Mouse (Mus musculus) C2C12 (cell line): ENCODE measurements around the gene Ror2.

Experiments used
- CEBPB ChIP-seq: IDR thresholded peaks from one replicate; pipeline ENCODE4 v1.6.1; 2011; ENCODE audit warnings: low read depth, mild to moderate bottlenecking, control low read depth, moderate library complexity
- CTCF ChIP-seq: IDR thresholded peaks from one replicate; pipeline ENCODE4 v1.5.1; 2011; ENCODE audit not compliant: control insufficient read depth, insufficient read depth, insufficient read length
- FOSL1 ChIP-seq: IDR thresholded peaks from one replicate; pipeline ENCODE4 v1.8.0; 2011; ENCODE audit warnings: mild to moderate bottlenecking, low read length; ENCODE audit not compliant: poor library complexity, insufficient read depth, severe bottlenecking
- MAX ChIP-seq: IDR thresholded peaks from one replicate; pipeline ENCODE4 v1.6.1; 2011; ENCODE audit warnings: mild to moderate bottlenecking, control low read depth
- MYOG ChIP-seq: IDR thresholded peaks from one replicate; pipeline ENCODE4 v1.6.1; 2011; ENCODE audit not compliant: control insufficient read depth, insufficient read length; ENCODE audit errors: extremely low read depth
- USF1 ChIP-seq: IDR thresholded peaks from one replicate; pipeline ENCODE4 v1.6.1; 2011; ENCODE audit warnings: low read depth, mild to moderate bottlenecking, control low read depth, moderate library complexity

- TF ChIP-seq MYOG: no peak
- TF ChIP-seq CTCF: no peak
- no peak for TF ChIP-seq MAX
- TF ChIP-seq USF1: no peak
- no peak for TF ChIP-seq FOSL1
- no peak for TF ChIP-seq CEBPB
Observed at GRCm38 (mm10) chr13:53262509-53263250, 23.2 kb downstream of the Ror2 start.
